Mouse (Mus musculus): Measurements from ENCODE around the gene Ccdc190.

DNA sequence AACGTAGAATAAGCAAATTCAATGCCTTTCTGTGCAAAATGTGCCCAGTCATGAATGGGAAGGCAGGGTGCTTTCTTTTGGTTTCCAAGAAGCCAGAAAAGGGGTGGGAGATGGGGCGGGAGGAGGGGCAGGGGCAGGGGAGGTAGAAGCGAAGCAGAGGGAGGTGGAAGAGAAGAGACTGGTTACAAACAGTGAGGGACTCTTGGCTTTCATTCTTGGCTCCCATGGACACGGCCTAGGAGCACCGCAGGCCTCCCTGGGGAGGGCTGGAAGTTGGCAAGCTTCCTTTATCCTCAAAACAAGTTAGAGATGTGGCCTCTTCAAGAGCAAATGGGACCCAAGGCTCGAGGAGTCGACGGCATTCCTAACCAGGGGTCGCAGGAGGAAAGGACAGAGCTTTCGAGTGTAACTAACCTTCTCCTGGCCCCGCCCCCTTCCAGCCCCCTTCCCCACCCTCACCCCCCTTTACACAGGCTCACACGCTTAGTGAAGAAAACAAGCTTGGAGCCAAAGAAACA lies at the start of gene Ccdc190:
- TF ChIP-seq POLR2A (IDR thresholded peaks at IDR 0.05; ENCODE audit: low read depth, low read length) (no peak), CTCF (IDR thresholded peaks at IDR 0.05; ENCODE audit: extremely low read depth, insufficient read length, insufficient replicate concordance, low read depth, low read length) (no peak)
